Mouse (Mus musculus) limb, embryonic 15.5 days (tissue): ENCODE data around the gene P4ha2. TPM values are rescaled to one million over a fixed set of nuclear protein-coding genes. Genes with fewer than 3 reads are reported as not detected.

Source experiments
- ATAC-seq: fragments of 200-750 bp; cut with Nextera tagmentation; 2 replicates; pipeline ENCODE4 v1.8.0; 2017; ENCODE audit warnings: low read depth, moderate TSS enrichment; ENCODE audit not compliant: insufficient number of reproducible peaks, low FRiP score, low TSS enrichment
- H3K27ac ChIP-seq: fragments of 300-500 bp; sonication (generic); 2 replicates; pipeline ENCODE4 v1.5.1; 2015; ENCODE audit warnings: moderate library complexity, mild to moderate bottlenecking, inconsistent platforms
- H3K27me3 ChIP-seq: fragments of 300-500 bp; sonication (generic); 2 replicates; pipeline ENCODE4 v1.6.1; 2015; ENCODE audit warnings: inconsistent platforms
- H3K36me3 ChIP-seq: fragments of 300-500 bp; sonication (generic); 2 replicates; pipeline ENCODE4 v1.6.1; 2015; ENCODE audit warnings: inconsistent platforms
- H3K4me1 ChIP-seq: fragments of 300-500 bp; sonication (generic); 2 replicates; pipeline ENCODE4 v1.6.1; 2015; ENCODE audit warnings: inconsistent platforms
- H3K4me2 ChIP-seq: fragments of 300-500 bp; sonication (generic); 2 replicates; pipeline ENCODE4 v1.6.1; 2015; ENCODE audit warnings: mild to moderate bottlenecking, inconsistent platforms
- H3K4me3 ChIP-seq: fragments of 300-500 bp; sonication (generic); 2 replicates; pipeline ENCODE4 v1.5.1; 2015; ENCODE audit warnings: mild to moderate bottlenecking, inconsistent platforms
- H3K9ac ChIP-seq: fragments of 300-500 bp; sonication (generic); 2 replicates; pipeline ENCODE4 v1.6.1; 2015; ENCODE audit warnings: inconsistent platforms
- H3K9me3 ChIP-seq: fragments of 300-500 bp; sonication (generic); 2 replicates; pipeline ENCODE4 v1.6.1; 2016; ENCODE audit warnings: inconsistent platforms
- WGBS: fragments of 180-500 bp; shearing (Covaris S2); methylation state at CpG from one replicate; pipeline ENCODE4 v1.1.7; 2015; 5-methylcytosine and 5-hydroxymethylcytosine counted together
- polyA plus RNA-seq: library from polyadenylated mRNA; unstranded; fragments of >200 nt; fragmentation: Nextera tagmentation; extraction: Ambion mirVana; gene quantifications from 2 replicates; pipeline ENCODE4 v1.2.1, GENCODE M21; 2015

The P4ha2 gene
- polyA plus RNA-seq: 132 and 149 TPM in 2 replicates

DNA sequence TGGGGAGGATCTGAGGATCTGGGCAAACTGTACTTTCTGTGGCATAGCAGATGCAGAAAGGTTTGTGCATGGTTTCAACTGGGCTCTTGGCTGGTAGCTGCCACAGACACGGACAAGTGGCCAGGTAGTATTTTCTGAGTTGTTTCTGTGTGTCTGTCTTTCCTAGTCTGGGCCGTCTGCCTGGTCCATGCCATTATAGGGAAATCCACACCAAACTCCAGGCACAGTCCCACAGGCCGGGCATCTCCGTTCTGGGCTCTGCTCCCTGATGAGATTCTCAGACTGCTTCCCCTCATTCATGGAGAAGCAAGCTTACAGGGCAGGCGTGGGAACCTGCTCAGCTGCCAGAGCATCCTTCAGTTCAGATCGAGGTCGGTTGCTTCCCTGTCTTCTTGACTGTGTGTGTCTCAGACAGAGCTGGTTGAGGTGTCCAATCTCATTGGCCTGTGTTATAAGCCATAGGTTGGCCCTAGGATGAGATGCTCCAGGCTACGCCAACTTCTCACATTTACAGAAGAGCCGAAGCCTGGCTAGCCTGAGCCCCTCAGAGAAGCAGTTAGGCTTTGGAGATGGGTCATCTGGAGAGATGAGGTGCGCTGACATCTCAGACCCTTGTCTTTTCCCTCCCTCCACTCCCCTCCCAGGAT lies at the start of gene P4ha2:
TSS of gene P4ha2 (plus strand) at position 51 of the 647 bp plus-strand sequence.
- Histone ChIP-seq H3K9ac (peak within 1 kb of the TSS; percentile 62), H3K4me2 (peak within 1 kb of the TSS; percentile 96), H3K36me3 (no peaks in the 10 kb centered on the region), H3K27ac (peak within 1 kb of the TSS; percentile 57), H3K9me3 (no peaks in the 10 kb centered on the region), H3K27me3 (no peaks in the 10 kb centered on the region), H3K4me3 (peak within 1 kb of the TSS; percentile 73), H3K4me1 (peaks cover 39% of the 10 kb centered on the region)
- 40% methylated on average over 10 of the region's 10 CpGs for WGBS
- ATAC-seq: no peak

DNA sequence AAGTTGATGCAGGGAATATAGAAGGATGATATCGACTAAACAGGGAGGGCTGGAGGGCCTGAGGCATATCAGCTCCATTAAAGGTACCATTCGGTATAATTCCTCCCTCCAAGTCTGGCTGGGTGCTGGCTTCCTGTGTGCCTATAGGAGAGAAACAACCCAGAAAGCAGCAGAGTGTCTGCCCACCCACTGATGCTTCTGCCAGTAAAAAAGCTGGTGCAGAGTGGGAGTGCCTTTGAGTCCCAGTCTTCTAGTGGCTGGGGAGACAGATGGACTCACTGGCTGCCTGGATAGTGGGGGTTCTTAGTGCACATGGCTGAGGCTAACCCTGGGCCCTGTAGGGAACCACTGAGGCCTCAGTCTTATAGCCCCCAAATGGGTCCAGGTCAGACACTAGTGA lies 49.7 kb upstream of the P4ha2 start:
- WGBS: 60% methylated on average over 2 of the region's 2 CpGs
- Histone ChIP-seq H3K27me3 (no peaks in the 10 kb centered on the region), H3K27ac (no peak overlapping the region), H3K4me1 (no peaks in the 10 kb centered on the region), H3K9me3 (no peaks in the 10 kb centered on the region), H3K36me3 (peaks cover 40% of the 10 kb centered on the region), H3K4me3 (no peak overlapping the region), H3K9ac (no peak overlapping the region), H3K4me2 (no peak overlapping the region)
- no peak for ATAC-seq

DNA sequence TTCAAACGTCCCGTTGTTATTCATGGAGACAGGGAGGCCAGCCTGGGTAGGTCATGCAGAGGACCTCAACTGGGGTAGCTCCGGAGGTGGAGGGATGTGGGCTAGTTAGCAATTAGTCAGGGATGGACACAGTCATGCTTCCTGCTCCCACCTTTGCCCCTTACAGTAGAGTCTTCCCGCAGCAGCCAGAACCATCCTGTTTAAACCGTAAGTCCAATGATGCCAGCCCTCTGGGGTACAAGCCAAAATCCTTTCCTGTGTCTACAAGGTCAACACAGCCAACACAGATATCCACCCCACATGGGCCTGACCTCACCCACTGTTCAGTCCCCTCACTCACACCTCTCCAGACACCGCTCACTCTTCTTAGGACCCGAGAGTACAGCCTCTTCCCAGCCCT lies 48.7 kb upstream of the P4ha2 start:
- H3K4me1 ChIP-seq: no peaks in the 10 kb centered on the region
- H3K4me3 ChIP-seq: no peak overlapping the region
- no peaks in the 10 kb centered on the region for H3K9me3 ChIP-seq
- no peaks in the 10 kb centered on the region for H3K27me3 ChIP-seq
- no peak overlapping the region for H3K27ac ChIP-seq
- 83% methylated on average over 7 of the region's 7 CpGs for WGBS
- H3K9ac ChIP-seq: no peak overlapping the region
- H3K4me2 ChIP-seq: no peak overlapping the region
- ATAC-seq: no peak
- H3K36me3 ChIP-seq: peaks cover 49% of the 10 kb centered on the region

DNA sequence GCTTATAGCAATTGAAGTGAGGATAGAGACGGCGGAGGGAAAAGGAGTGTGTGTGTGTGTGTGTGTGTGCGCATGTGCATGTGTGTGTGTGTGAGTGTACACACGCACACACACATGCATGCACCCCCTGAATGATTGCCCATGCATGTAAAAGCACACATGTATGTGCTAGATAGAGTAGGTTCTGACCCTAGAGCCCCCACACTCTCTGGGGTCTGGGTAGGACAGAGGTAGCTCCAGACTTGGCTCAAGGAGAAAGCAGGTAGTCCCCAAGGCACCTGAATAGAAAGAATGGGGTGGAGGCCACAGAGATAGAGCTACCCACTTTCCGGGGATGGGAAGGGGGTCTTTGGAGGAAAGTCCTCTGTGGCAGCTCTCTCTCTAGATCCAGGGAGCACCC lies 47.8 kb upstream of the P4ha2 start:
- Histone ChIP-seq H3K9me3 (no peaks in the 10 kb centered on the region), H3K9ac (no peak overlapping the region), H3K27ac (no peak overlapping the region), H3K4me1 (peaks cover 6% of the 10 kb centered on the region), H3K36me3 (peaks cover 52% of the 10 kb centered on the region), H3K4me3 (no peak overlapping the region), H3K27me3 (no peaks in the 10 kb centered on the region), H3K4me2 (no peak overlapping the region)
- no peak for ATAC-seq
- 90% methylated on average over 5 of the region's 5 CpGs for WGBS

DNA sequence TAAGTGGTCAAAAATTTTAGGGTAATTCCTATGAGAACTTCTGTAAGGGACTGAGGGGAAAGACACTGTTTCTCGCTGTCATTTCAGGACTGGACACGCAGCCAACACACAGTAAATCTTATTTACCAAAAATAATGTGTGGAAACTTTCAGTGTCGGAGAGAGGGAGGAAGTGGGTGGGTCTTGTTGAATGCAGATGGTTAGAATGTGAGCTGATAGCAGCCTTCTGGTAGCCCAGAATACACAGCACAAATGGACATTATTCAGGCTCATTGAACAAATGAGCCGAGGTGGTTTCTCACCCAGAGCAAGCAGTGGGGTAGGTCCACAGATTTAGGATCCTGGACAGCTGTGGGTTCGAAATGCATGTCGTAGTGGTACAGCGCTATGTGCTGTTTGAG lies 46.8 kb upstream of the P4ha2 start:
- H3K36me3 ChIP-seq: peaks cover 56% of the 10 kb centered on the region
- no peak for ATAC-seq
- WGBS: 87% methylated on average over 7 of the region's 7 CpGs
- H3K4me3 ChIP-seq: no peak overlapping the region
- no peaks in the 10 kb centered on the region for H3K27me3 ChIP-seq
- no peak overlapping the region for H3K9ac ChIP-seq
- H3K27ac ChIP-seq: no peak overlapping the region
- no peaks in the 10 kb centered on the region for H3K9me3 ChIP-seq
- no peak overlapping the region for H3K4me2 ChIP-seq
- H3K4me1 ChIP-seq: peaks cover 15% of the 10 kb centered on the region

DNA sequence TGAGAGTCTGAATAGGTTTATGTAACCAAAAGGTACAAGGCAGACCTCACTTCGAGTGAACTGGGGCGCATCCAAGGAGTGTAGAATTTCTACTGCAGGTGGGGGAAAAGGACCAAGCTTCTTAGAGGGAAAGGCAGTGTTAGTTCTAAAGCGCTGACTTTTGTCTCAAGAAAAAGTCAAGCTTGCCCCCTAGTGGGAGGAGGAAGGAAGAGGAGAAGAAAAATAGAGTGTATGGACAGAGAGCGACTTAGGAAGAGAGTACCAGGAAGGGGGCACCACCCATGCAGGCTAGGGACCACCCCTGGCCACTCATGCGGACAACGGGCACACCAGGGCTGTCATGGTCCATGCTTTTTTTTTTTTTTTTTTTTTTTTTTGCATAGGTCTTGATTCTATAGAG lies 45.6 kb upstream of the P4ha2 start:
- Histone ChIP-seq H3K4me1 (peaks cover 27% of the 10 kb centered on the region), H3K9ac (no peak overlapping the region), H3K27ac (no peak overlapping the region), H3K9me3 (no peaks in the 10 kb centered on the region), H3K27me3 (no peaks in the 10 kb centered on the region), H3K36me3 (peaks cover 56% of the 10 kb centered on the region), H3K4me2 (no peak overlapping the region), H3K4me3 (no peak overlapping the region)
- 31% methylated on average over 4 of the region's 6 CpGs for WGBS
- ATAC-seq: no peak

DNA sequence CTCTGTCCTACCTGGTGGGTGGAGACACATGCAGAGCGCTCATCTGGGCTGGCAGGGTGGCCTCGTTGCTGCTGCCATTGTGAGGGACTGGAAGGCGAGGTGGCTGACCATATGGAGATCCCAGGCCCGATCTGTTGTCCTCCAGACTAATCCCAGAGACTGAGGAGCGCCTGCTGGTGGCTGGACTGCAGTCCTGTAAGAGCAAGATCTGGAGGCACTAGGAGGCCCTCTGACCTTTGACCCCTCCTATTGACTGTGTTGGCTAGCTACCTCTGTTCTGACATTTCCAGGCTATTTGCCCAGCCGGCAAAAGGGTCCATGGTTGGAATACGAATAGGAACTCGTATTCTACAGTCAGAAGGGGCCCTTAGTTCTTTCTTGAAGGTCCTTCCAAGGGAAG lies 43.8 kb upstream of the P4ha2 start:
- H3K27ac ChIP-seq: no peak overlapping the region
- H3K4me2 ChIP-seq: no peak overlapping the region
- H3K4me1 ChIP-seq: peaks cover 46% of the 10 kb centered on the region
- no peaks in the 10 kb centered on the region for H3K27me3 ChIP-seq
- H3K4me3 ChIP-seq: no peak overlapping the region
- no peak overlapping the region for H3K9ac ChIP-seq
- H3K9me3 ChIP-seq: no peaks in the 10 kb centered on the region
- H3K36me3 ChIP-seq: peaks cover 51% of the 10 kb centered on the region
- ATAC-seq: no peak
- 57% methylated on average over 8 of the region's 8 CpGs for WGBS

DNA sequence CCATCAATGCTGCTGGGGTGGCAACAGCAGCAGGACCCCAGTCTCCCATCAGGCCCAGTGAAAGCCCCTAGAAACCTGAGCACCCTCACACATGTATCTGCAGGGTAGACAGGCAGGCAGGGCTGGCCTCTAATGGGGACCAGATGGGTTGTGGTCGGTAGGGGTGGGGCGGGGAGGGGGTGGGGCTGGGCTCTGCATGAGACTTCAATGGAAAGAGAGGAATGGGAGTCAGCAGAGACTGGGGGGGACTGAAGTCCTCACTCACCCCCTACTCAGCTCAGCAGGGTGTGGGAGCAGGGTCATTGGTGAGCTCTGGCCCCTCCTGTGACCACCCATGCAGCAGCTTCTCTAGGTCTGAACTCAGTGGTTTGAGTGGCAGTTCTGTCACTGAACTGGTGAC lies 42.5 kb upstream of the P4ha2 start:
- no peaks in the 10 kb centered on the region for H3K27me3 ChIP-seq
- no peaks in the 10 kb centered on the region for H3K9me3 ChIP-seq
- peaks cover 41% of the 10 kb centered on the region for H3K36me3 ChIP-seq
- H3K4me1 ChIP-seq: peaks cover 59% of the 10 kb centered on the region
- H3K27ac ChIP-seq: peak overlapping the region; percentile 82
- no peak overlapping the region for H3K4me3 ChIP-seq
- no peak overlapping the region for H3K9ac ChIP-seq
- ATAC-seq: no peak
- no peak overlapping the region for H3K4me2 ChIP-seq
- 36% methylated on average over 2 of the region's 2 CpGs for WGBS

DNA sequence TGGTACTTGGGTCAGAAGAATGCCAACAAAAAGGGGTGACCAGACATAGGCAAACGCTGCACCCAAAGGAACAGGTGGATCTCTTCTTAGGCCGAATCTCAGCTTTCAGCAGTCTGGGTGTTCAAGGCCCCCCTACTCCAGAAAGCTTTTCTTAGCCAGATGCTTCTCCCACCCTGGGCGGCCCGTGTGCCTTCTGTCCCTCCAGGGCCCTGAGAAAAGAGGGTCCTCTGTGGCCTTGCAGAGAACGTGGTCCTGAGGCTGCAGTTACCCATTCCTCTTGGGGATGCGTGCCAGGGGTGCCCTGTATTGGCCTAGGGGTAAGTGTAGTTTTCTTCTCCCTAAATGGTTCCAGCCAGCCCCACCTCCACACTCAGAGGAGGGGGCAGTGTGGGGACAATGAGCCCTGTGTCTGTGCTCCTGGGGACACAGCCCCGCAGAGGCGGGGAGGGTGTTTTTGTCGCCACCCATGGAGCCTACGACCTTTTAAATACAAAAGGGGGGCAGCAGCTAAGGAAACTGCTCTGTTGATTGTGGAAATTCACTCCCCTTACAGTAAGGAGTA lies 41.8 kb upstream of the P4ha2 start:
- ATAC-seq: no peak
- WGBS: 45% methylated on average over 10 of the region's 10 CpGs
- Histone ChIP-seq H3K9ac (no peak overlapping the region), H3K4me2 (no peak overlapping the region), H3K36me3 (peaks cover 34% of the 10 kb centered on the region), H3K4me1 (peaks cover 66% of the 10 kb centered on the region), H3K27ac (peak overlapping the region; percentile 82), H3K4me3 (no peak overlapping the region), H3K9me3 (no peaks in the 10 kb centered on the region), H3K27me3 (no peaks in the 10 kb centered on the region)

DNA sequence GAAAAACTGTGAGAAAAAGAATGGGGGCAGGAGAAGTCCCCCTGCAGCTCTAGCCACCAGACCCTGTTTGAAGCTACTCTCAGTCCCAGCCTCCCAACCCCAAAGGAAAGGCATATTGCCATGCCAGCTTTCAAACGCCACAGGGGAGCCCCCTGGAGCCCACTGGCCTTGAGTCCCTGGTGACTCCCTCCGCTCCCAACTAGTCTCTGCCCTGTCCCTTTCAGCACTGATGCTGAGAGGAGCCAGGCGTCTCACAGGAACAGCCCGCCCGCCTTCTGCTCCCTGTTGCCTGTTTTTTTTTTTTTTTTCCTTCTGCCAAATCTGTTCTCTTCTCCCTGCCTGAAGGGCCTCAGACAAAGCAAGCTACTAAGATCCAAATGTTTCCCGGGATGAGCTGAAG lies 41.3 kb upstream of the P4ha2 start:
- peaks cover 29% of the 10 kb centered on the region for H3K36me3 ChIP-seq
- no peak overlapping the region for H3K9ac ChIP-seq
- no peak overlapping the region for H3K4me3 ChIP-seq
- no peak overlapping the region for H3K4me2 ChIP-seq
- no peak for ATAC-seq
- H3K9me3 ChIP-seq: no peaks in the 10 kb centered on the region
- no peaks in the 10 kb centered on the region for H3K27me3 ChIP-seq
- 28% methylated on average over 6 of the region's 6 CpGs for WGBS
- peak overlapping the region; percentile 82 for H3K27ac ChIP-seq
- peaks cover 71% of the 10 kb centered on the region for H3K4me1 ChIP-seq

DNA sequence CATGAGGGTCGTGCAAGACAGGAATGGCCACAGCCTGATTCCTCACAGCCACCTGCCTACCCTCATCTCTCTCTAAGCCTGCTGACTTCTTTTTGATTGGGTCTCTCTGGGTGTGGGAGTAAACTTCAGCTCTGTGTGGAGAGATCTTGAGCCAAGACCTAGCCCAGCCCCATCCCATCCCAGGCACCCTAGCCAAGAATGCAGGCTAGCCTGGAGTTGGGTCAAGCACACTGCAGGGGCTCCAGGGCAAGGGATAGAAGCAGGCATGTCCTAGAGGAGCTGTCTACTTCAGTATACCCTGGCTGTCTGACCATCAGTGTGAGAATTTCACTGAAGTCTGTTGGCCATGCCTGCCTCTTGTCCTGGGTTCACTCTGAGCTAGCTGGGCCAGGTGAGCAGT lies 40.4 kb upstream of the P4ha2 start:
- no peak overlapping the region for H3K4me2 ChIP-seq
- no peaks in the 10 kb centered on the region for H3K9me3 ChIP-seq
- peaks cover 23% of the 10 kb centered on the region for H3K36me3 ChIP-seq
- H3K27ac ChIP-seq: peak overlapping the region; percentile 82
- no peak for ATAC-seq
- 35% methylated on average over 1 of the region's 1 CpGs for WGBS
- no peak overlapping the region for H3K4me3 ChIP-seq
- no peaks in the 10 kb centered on the region for H3K27me3 ChIP-seq
- no peak overlapping the region for H3K9ac ChIP-seq
- peaks cover 80% of the 10 kb centered on the region for H3K4me1 ChIP-seq

DNA sequence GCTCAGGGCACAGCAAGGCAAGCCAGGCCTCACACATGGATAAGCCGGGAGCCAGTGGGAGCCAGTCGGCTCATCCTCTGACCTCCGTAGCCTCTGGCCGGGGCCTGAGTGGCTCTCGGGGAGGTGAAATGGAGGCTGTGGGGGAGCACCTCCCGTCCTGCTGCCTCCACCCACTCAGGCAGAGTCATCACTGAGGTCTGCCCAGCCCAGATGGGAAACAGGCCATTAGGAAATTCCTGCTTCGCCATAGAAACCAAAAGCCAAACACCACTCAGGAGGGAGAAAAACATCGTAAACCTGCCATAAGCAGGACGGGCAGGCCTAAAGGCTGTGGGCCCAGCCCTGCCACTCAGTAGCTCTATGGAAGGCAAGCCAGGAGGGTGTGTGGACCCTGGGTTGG lies 39.6 kb upstream of the P4ha2 start:
- Histone ChIP-seq H3K9me3 (no peaks in the 10 kb centered on the region), H3K27me3 (no peaks in the 10 kb centered on the region), H3K4me1 (peaks cover 85% of the 10 kb centered on the region), H3K36me3 (peaks cover 16% of the 10 kb centered on the region), H3K4me2 (peak overlapping the region; percentile 22), H3K9ac (no peak overlapping the region), H3K4me3 (no peak overlapping the region), H3K27ac (peak overlapping the region; percentile 82)
- WGBS: 15% methylated on average over 9 of the region's 9 CpGs
- ATAC-seq: peak; percentile 84
